Comparison of ENCODE assay signal across 21 mouse cellular contexts in genomic region chr13:47818924-47819564, GRCm38 (mm10).
A peak's percentile ranks its signal among the peaks of the same experiment; 100 is the strongest.
DNase-seq lines count a peak whose midpoint lies in the region; ATAC-seq lines count a peak whose summit lies in the region.
"Had no signal": no experiment of that assay in that cellular context is flagged by ENCODE, and none has a peak within 500 bp of the region (broad histone marks: within the 10 kb centered on the region; RNA-seq: fewer than 3 reads in every experiment).

No protein-coding gene starts in this region.

- no peaks in the 10 kb centered on the region for H3K4me1 ChIP-seq in hindbrain, embryonic 12.5 days
- no peaks in the 10 kb centered on the region for H3K4me1 ChIP-seq in forebrain, embryonic 10.5 days
- H3K4me1 ChIP-seq: embryonic facial prominence, embryonic 15.5 days; limb, embryonic 10.5 days had no signal

- H3K4me2 ChIP-seq in hindbrain, embryonic 12.5 days (replicated peaks) = no peak overlapping the region
- H3K4me2 ChIP-seq: embryonic facial prominence, embryonic 15.5 days had no signal

- H3K4me3 ChIP-seq in hindbrain, embryonic 12.5 days = no peak overlapping the region
- no peak overlapping the region for H3K4me3 ChIP-seq in forebrain, embryonic 10.5 days
- H3K4me3 ChIP-seq: embryonic facial prominence, embryonic 15.5 days; limb, embryonic 10.5 days had no signal

- H3K27me3 ChIP-seq in hindbrain, embryonic 12.5 days = no peaks in the 10 kb centered on the region
- no peaks in the 10 kb centered on the region for H3K27me3 ChIP-seq in forebrain, embryonic 10.5 days (ENCODE audit: poor library complexity, severe bottlenecking)
- H3K27me3 ChIP-seq: CH12.LX; embryonic facial prominence, embryonic 15.5 days had no signal

- no peaks in the 10 kb centered on the region for H3K9me3 ChIP-seq in hindbrain, embryonic 12.5 days (replicated peaks)
- no peaks in the 10 kb centered on the region for H3K9me3 ChIP-seq in forebrain, embryonic 10.5 days
- H3K9me3 ChIP-seq: embryonic facial prominence, embryonic 15.5 days; limb, embryonic 10.5 days had no signal

- no peaks in the 10 kb centered on the region for H3K36me3 ChIP-seq in hindbrain, embryonic 12.5 days
- no peaks in the 10 kb centered on the region for H3K36me3 ChIP-seq in forebrain, embryonic 10.5 days (replicated peaks)
- H3K36me3 ChIP-seq: embryonic facial prominence, embryonic 15.5 days; limb, embryonic 10.5 days had no signal

- no peak overlapping the region for H3K27ac ChIP-seq in hindbrain, embryonic 12.5 days
- no peak overlapping the region for H3K27ac ChIP-seq in forebrain, embryonic 10.5 days
- H3K27ac ChIP-seq: embryonic facial prominence, embryonic 15.5 days; hindbrain, postnatal 0 days; limb, embryonic 10.5 days had no signal

- 77% methylated on average over 9 of the region's 9 CpGs for WGBS in hindbrain, embryonic 12.5 days
- WGBS in forebrain, embryonic 10.5 days = 89% methylated on average over 9 of the region's 9 CpGs

- DNase-seq in adrenal gland, postnatal 25 days = peak; percentile 9
- DNase-seq in adrenal gland, adult 8-10 months = no peak
- DNase-seq in urinary bladder, adult 2 months (ENCODE audit: low spot score) = peak; percentile 26
- no peak for DNase-seq in urinary bladder, postnatal 4 days (ENCODE audit: low spot score in 2 of 2)
- peak; percentile 47 for DNase-seq in lung, postnatal 36 days
- DNase-seq in forebrain, embryonic 10.5 days (ENCODE audit: extremely low spot score, low spot score) = no peak
- DNase-seq: cerebellum, adult 11-12 months; cerebellum, postnatal 25 days; gastrocnemius, postnatal 14 days; heart, adult 18-20 months; heart, postnatal 4 days; kidney, adult 2 months; kidney, postnatal 25 days; liver, postnatal 0 days; right cerebral cortex, postnatal 14 days; spleen, adult 18-20 months had no signal

- ATAC-seq in hindbrain, embryonic 12.5 days (ENCODE audit: low FRiP score) = no peak
- ATAC-seq: hindbrain, postnatal 0 days; liver, postnatal 0 days had no signal

- H3K9ac ChIP-seq in hindbrain, embryonic 12.5 days = no peak overlapping the region
- H3K9ac ChIP-seq: embryonic facial prominence, embryonic 15.5 days; liver, postnatal 0 days had no signal

Comparison
In these comparisons a context has a peak if more than half of its experiments do, and no peak if none do; other contexts are left out.
1. DNase-seq: peak in adrenal gland, postnatal 25 days (single experiment), urinary bladder, adult 2 months (single experiment) and lung, postnatal 36 days (single experiment); none in adrenal gland, adult 8-10 months (single experiment), urinary bladder, postnatal 4 days (0 of 2) and forebrain, embryonic 10.5 days (single experiment).